15 mouse cellular contexts compared by ENCODE assay signal in the genomic region with DNA sequence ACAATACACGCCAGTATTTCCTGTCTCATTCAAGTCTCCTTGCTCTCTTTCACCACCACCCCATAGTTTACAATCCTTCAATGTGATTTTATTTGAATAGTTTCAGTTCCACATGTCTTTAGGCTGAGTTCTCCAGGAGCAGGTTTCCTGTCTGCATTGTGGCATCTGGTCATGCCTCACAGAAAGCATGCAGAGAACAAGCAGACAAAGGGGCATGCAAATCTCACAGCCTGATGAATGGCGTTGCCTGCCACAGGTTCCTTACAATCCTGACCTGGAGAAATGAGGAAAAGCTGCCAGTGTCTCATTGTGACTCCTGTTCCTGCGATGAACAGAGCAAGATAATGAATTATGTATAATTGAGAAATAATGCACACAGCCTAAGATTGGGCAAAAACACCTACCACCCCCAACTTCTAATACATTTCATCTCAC.
DNase-seq lines count a peak whose midpoint lies in the region; ATAC-seq lines count a peak whose summit lies in the region.
"Had no signal": no experiment of that assay in that cellular context is flagged by ENCODE, and none has a peak within 500 bp of the region (broad histone marks: within the 10 kb centered on the region; RNA-seq: fewer than 3 reads in every experiment).

No protein-coding gene starts in this region.

- no peak overlapping the region for H3K4me2 ChIP-seq in embryonic facial prominence, embryonic 11.5 days (ENCODE audit: low read depth, low read length)
- no peak overlapping the region for H3K4me2 ChIP-seq in hindbrain, embryonic 15.5 days
- no peak overlapping the region for H3K4me2 ChIP-seq in midbrain, embryonic 15.5 days
- H3K4me2 ChIP-seq: limb, embryonic 13.5 days; lung, embryonic 15.5 days had no signal

- H3K27me3 ChIP-seq in embryonic facial prominence, embryonic 11.5 days (ENCODE audit: control insufficient read depth, insufficient read depth, low read length), result no peaks in the 10 kb centered on the region
- no peaks in the 10 kb centered on the region for H3K27me3 ChIP-seq in embryonic facial prominence, embryonic 10.5 days (replicated peaks; ENCODE audit: low read depth, poor library complexity, severe bottlenecking)
- H3K27me3 ChIP-seq in hindbrain, embryonic 15.5 days, result no peaks in the 10 kb centered on the region
- no peaks in the 10 kb centered on the region for H3K27me3 ChIP-seq in midbrain, embryonic 15.5 days (replicated peaks)
- H3K27me3 ChIP-seq: limb, embryonic 13.5 days; lung, embryonic 15.5 days had no signal

- H3K9me3 ChIP-seq in embryonic facial prominence, embryonic 11.5 days (replicated peaks; ENCODE audit: control insufficient read depth, low read length), result no peaks in the 10 kb centered on the region
- H3K9me3 ChIP-seq in embryonic facial prominence, embryonic 10.5 days, result peaks cover 8% of the 10 kb centered on the region; the same call in 1 of the 2 replicates
- H3K9me3 ChIP-seq in hindbrain, embryonic 15.5 days, result no peaks in the 10 kb centered on the region
- peaks cover 6% of the 10 kb centered on the region; the same call in 1 of the 2 replicates for H3K9me3 ChIP-seq in midbrain, embryonic 15.5 days
- H3K9me3 ChIP-seq: G1E; heart, embryonic 10.5 days; lung, embryonic 15.5 days had no signal

- no peaks in the 10 kb centered on the region for H3K36me3 ChIP-seq in embryonic facial prominence, embryonic 11.5 days (replicated peaks; ENCODE audit: control insufficient read depth, insufficient read depth, low read depth, low read length)
- H3K36me3 ChIP-seq in embryonic facial prominence, embryonic 10.5 days (replicated peaks), result no peaks in the 10 kb centered on the region
- no peaks in the 10 kb centered on the region for H3K36me3 ChIP-seq in hindbrain, embryonic 15.5 days
- H3K36me3 ChIP-seq in midbrain, embryonic 15.5 days (replicated peaks), result no peaks in the 10 kb centered on the region
- H3K36me3 ChIP-seq: G1E; lung, embryonic 15.5 days had no signal

- ATAC-seq in embryonic facial prominence, embryonic 11.5 days (replicated peaks; ENCODE audit: insufficient number of reproducible peaks, low FRiP score, low TSS enrichment, low read depth), result no peak
- ATAC-seq in hindbrain, embryonic 15.5 days (ENCODE audit: low FRiP score, low read depth), result no peak
- ATAC-seq in midbrain, embryonic 15.5 days (replicated peaks), result peak; percentile 79
- ATAC-seq in megakaryocyte, adult 5-6 weeks (ENCODE audit: poor library complexity, severe bottlenecking), result no peak

- DNase-seq in embryonic facial prominence, embryonic 11.5 days (ENCODE audit: low spot score), result peak; percentile 30
- no peak for DNase-seq in embryonic facial prominence, embryonic 10.5 days (ENCODE audit: low spot score)
- no peak for DNase-seq in thymus, postnatal 25 days
- no peak for DNase-seq in left cerebral cortex, adult 18-20 months (ENCODE audit: low spot score in 2 of 2)
- DNase-seq in adrenal gland, adult 18-20 months (ENCODE audit: low spot score in 2 of 2), result no peak
- DNase-seq: adrenal gland, postnatal 25 days; cerebellum, postnatal 10 days; thymus, adult 18-20 months had no signal

- H3K9ac ChIP-seq in embryonic facial prominence, embryonic 11.5 days (replicated peaks; ENCODE audit: low read length), result no peak overlapping the region
- no peak overlapping the region for H3K9ac ChIP-seq in hindbrain, embryonic 15.5 days
- no peak overlapping the region for H3K9ac ChIP-seq in midbrain, embryonic 15.5 days
- H3K9ac ChIP-seq: limb, embryonic 13.5 days; lung, embryonic 15.5 days had no signal

- H3K4me3 ChIP-seq in embryonic facial prominence, embryonic 11.5 days (ENCODE audit: low read depth, low read length), result no peak overlapping the region
- no peak overlapping the region for H3K4me3 ChIP-seq in embryonic facial prominence, embryonic 10.5 days
- H3K4me3 ChIP-seq in hindbrain, embryonic 15.5 days, result no peak overlapping the region
- no peak overlapping the region for H3K4me3 ChIP-seq in midbrain, embryonic 15.5 days
- H3K4me3 ChIP-seq: heart, embryonic 10.5 days; limb, embryonic 13.5 days; lung, embryonic 15.5 days had no signal

- WGBS in embryonic facial prominence, embryonic 11.5 days, result 46% methylated on average over 3 of the region's 3 CpGs
- 57% methylated on average over 3 of the region's 3 CpGs for WGBS in embryonic facial prominence, embryonic 10.5 days
- WGBS in hindbrain, embryonic 15.5 days, result 17% methylated on average over 3 of the region's 3 CpGs
- whole genome bisulfite sequencing in midbrain, embryonic 15.5 days, result 15% methylated on average over 3 of the region's 3 CpGs

- H3K27ac ChIP-seq in embryonic facial prominence, embryonic 11.5 days (replicated peaks; ENCODE audit: low read depth, low read length), result no peak overlapping the region
- H3K27ac ChIP-seq in embryonic facial prominence, embryonic 10.5 days (replicated peaks), result no peak overlapping the region; the same call in 1 of the 2 replicates
- H3K27ac ChIP-seq in hindbrain, embryonic 15.5 days (replicated peaks), result peak overlapping the region; percentile 75
- peak overlapping the region; percentile 74 for H3K27ac ChIP-seq in midbrain, embryonic 15.5 days
- H3K27ac ChIP-seq: heart, embryonic 10.5 days; limb, embryonic 13.5 days; lung, embryonic 15.5 days had no signal

- H3K4me1 ChIP-seq in embryonic facial prominence, embryonic 11.5 days (ENCODE audit: control insufficient read depth, insufficient read depth, low read length), result no peaks in the 10 kb centered on the region
- peaks cover 14% of the 10 kb centered on the region for H3K4me1 ChIP-seq in embryonic facial prominence, embryonic 10.5 days
- H3K4me1 ChIP-seq in hindbrain, embryonic 15.5 days (replicated peaks), result peaks cover 16% of the 10 kb centered on the region
- H3K4me1 ChIP-seq in midbrain, embryonic 15.5 days, result peaks cover 14% of the 10 kb centered on the region
- H3K4me1 ChIP-seq: heart, embryonic 10.5 days; lung, embryonic 15.5 days had no signal

Comparison
In these comparisons a context has a peak if more than half of its experiments do, and no peak if none do; other contexts are left out.
1. H3K27ac ChIP-seq: peak in hindbrain, embryonic 15.5 days (single experiment) and midbrain, embryonic 15.5 days (single experiment); none in embryonic facial prominence, embryonic 11.5 days (single experiment) and embryonic facial prominence, embryonic 10.5 days (single experiment).